Mouse (Mus musculus): Measurements from ENCODE around the gene Ncoa7.
"Not testable (repeated sequence)": the region's sequence is repeated elsewhere in the genome, so short reads cannot be mapped to it uniquely, and the experiment has no call there.

Ncoa7 gene

DNA sequence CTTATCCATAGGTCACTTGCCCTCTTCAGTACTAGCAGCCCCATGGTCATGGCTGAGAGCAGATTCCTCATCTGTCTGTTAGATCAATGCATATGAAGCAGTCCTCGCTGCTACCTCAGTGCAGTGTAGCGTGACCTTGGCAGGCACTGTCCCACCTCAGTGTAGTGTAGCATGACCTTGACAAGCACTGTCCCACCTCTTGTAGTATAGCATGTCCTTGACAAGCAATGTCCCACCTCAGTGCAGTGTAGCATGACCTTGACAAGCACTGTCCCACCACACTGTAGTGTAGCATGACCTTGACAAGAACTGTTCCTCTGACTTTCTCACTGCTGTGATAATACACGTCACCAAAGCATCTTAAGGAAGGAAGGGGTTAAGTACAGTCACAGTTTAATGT, 82.6 kb downstream of the Ncoa7 start:
- ChIA-PET POLR2A (interaction anchor here in 1 of 4 experiments (1.0 kb wide), 1 partner anchor 83 kb away, joined by 4 read pairs; the partner anchor contains the start of gene Ncoa7), CTCF (no interaction called here)

DNA sequence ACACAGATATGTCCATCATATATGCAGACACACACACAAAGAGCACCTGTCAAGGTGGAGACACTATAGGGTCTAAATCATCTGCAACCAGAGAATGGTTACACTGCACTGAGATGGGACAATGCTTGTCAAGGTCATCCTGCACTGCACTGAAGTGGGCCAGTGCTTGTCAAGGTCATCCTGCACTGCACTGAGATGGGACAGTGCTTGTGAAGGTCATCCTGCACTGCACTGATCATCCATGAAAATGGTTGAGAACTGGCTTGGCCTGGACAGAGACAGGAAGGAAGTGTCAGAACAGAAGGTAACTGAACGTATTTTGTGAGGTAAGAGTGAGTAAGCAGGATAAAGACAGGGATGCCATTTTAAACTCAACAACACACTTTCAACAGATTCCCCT, 83.2 kb downstream of the Ncoa7 start:
- ChIA-PET CTCF (no interaction called here), POLR2A (interaction anchor here in 1 of 4 experiments (1.0 kb wide), 1 partner anchor 83 kb away, joined by 4 read pairs; the partner anchor contains the start of gene Ncoa7)

DNA sequence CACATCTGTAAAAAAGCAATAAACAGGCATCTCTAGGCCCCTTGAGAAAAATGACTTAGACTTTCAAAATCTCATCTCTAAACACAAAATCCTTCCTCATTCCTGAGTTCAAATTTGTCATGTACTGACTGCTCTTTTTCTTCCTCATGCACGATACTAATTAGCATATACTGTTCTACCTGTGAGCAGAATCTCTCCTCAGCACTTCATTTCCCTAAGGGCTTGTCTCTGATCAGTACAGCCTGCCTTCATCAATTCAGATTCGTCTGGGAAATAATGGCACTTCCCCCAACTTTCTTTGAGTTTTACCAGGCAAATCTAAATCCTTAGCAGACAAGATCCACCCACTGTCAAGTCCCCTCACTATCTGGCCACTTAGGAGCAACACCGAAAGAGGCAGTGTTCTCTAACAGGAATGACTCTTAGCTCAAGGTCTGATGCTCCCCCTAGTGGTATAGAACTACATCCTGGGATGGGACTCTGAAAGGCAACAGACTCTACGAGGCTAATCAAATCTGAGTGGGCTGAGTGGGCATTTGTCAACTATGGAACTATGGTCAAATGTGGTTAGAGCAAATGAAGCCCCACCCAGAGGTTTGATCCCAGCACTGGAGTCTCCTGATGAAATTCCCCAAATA, 84.3 kb downstream of the Ncoa7 start:
- POLR2A ChIA-PET = interaction anchor here (0.5 to 1.2 kb wide), 6 partner anchors 29 to 103 kb away, joined by 3 read pairs; partner anchors contain the start of gene Ncoa7 (in 1 of the 4)
- CTCF ChIA-PET = interaction anchor here (0.5 to 1.1 kb wide), 13 partner anchors 11 to 781 kb away, joined by 3 to 9 read pairs (median 4); partner anchors contain the start of gene Ncoa7 (in 3 of the 4)

DNA sequence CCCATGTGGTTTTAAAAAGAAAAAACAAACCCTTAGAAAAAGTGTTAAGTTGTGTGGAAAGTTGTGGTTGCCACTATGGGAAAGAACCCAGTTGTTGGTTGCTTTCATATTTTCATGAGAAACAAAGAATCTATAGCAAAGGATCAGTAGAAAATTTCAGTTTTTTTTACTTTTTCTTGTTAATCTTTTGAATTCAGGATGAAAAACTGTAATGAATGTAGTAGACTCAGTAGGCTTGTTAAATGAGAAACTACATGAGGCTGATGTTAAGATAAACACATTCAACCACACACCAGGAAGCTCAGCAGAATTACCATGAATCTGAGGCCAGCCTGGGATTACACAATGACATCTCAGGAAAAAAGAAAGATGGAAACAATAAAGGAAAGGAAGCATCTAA, 87.0 kb downstream of the Ncoa7 start:
- CTCF ChIA-PET = no interaction called here

DNA sequence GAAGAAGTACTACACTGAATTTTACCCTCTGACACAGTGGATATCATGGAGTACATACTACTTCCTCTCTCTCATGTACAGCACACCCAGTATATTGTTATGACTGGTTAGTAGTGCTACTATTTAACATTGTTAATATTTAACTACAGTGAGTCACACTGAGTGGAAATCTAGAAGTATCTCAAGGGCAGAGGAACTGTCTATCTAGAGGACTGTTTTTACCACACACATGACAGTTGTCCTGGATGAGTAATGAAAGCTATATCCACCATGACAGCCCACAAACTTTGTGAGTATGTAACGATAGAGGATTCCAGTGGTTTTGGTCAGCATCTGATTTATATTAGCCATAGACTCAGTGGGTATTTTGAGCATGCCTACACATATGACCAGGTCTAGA, 90.6 kb downstream of the Ncoa7 start:
- POLR2A ChIA-PET = no interaction called here

More for the DNA sequence above, 87.0 kb downstream of the Ncoa7 start:
- POLR2A ChIA-PET = no interaction called here

DNA sequence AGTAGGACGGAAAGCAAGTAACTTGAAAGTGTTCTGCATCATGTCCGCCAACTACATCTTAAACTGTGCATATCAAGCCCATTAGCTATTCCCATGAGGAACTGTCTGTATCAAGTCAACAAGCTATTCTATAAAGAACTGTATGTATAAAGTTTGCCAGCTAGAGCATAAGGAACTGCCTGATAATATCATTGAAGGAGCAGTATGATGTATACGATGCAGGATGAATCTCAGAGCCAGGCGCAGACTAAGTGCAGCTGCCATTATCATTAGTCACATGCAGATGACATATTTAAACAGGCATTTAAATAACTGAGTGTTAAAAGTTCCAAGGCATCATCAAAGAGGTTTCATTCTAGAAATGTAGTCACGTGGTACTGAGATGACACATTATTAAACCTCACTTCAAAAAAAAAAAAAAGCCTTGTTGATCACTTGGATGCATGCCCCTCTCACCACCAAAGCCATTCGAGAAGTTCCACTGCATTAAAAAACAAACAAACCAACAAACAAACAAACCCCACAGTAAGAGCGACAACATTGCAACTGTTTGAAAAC, 93.2 kb downstream of the Ncoa7 start:
- ChIA-PET POLR2A (no interaction called here), CTCF (no interaction called here)

More for the DNA sequence above, 90.6 kb downstream of the Ncoa7 start:
- CTCF ChIA-PET = no interaction called here

DNA sequence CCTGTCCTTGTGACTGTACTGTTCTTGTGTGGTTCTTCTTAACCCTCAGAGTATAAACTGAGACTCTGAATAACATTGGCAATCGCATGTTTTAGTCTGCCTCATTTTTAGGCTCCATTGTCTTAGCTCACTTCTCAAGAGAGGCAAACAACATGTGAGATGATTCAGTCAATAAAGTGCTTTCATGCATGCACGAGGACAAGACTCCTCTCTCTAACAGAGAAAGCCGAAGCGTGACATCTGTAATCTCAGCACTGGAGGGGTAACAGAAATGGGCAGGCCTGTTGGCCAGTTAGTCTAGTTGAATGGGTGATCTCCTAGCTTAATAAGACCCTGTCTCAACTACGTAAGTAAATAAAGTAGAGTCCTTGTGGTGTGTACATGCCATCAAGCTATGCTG, 95.1 kb downstream of the Ncoa7 start:
- POLR2A ChIA-PET = interaction anchor here in 1 of 4 experiments (0.9 kb wide), 1 partner anchor 26 kb away, joined by 3 read pairs; no protein-coding TSS in a partner anchor
- CTCF ChIA-PET = no interaction called here

DNA sequence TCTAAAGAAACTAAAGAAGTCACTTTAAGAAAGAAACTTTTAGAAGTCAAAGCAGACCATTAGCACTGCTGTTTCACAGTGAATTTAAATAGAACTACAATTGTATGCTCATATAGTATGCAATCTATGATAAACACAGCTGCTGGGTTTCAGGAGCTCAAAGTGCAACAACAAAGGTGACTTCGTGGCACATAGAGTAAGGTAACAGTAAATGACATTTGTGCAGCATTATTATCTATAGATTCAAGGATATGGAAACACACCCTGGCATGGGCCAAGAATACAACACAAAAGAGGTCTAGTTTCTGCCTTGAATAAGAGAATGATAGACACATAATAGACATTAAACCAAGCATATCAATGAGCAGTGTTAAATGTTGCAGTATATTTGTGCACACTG, 100.5 kb downstream of the Ncoa7 start:
- POLR2A ChIA-PET = no interaction called here
- CTCF ChIA-PET = interaction anchor here in 2 of 4 experiments (0.7 kb wide), 2 partner anchors 11 to 22 kb away, joined by 3 read pairs; no protein-coding TSS in a partner anchor

DNA sequence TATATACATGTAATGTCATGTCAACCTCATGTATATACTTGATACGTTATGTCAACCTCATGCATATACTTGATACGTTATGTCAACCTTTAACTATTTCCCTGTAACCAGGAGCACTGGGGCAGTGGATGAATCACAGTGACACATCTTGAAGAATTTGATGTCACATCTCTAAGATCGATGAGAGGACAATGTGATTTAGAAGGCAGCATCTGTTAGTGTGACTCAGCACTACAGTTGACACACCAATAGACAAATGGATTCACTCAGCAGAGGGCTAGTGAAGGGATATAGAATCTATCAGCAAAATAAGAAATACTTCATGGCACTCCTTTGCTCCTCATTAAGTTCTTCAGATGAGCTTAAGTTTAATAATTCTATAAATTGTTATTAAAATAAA, 116.3 kb downstream of the Ncoa7 start:
- ChIA-PET CTCF (no interaction called here), POLR2A (interaction anchor here in 1 of 4 experiments (0.6 kb wide), 1 partner anchor 17 kb away, joined by 3 read pairs; no protein-coding TSS in a partner anchor)

DNA sequence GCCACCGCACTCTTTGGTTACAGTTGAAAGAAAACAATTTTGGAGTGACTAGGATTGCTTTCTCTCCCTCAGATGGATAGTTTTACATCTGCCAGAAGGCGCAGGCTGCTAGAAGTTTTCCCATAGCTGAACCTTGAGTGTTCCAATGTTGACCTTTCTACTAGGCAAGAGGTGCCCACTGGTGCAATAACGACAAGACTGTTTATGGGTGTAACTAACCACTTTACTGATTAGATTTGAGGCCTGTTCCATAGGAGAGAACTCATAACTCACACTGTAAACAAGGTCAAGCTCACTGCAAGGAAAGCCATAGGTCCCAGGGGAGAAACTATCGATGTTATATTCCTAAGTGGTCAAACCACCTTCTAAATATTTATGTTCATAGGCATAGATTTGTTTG, 119.7 kb downstream of the Ncoa7 start:
- POLR2A ChIA-PET = no interaction called here
- CTCF ChIA-PET = no interaction called here

DNA sequence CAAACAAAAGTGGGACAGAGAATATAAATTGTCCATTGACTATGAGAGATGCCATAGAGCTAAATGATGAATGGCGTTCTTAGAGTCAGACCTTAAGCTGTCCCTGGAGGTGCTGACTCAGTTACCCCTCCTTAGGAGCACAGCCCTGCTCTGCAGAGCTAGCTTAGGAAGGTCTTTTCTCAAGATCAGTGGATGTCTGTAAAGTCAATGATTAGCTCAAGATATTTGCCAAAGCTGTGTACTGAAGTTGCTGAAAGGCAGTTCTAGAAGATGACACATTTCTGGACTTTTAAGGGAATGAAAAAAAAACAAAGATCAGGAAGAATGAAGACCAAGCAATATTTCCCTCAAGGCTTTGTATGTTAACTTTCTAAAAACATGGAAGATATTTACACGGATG, 123.4 kb downstream of the Ncoa7 start:
- POLR2A ChIA-PET = interaction anchor here in 1 of 4 experiments (0.6 kb wide), 1 partner anchor 78 kb away, joined by 3 read pairs; no protein-coding TSS in a partner anchor
- CTCF ChIA-PET = interaction anchor here in 1 of 4 experiments (0.6 kb wide), 1 partner anchor 122 kb away, joined by 3 read pairs; no protein-coding TSS in a partner anchor

DNA sequence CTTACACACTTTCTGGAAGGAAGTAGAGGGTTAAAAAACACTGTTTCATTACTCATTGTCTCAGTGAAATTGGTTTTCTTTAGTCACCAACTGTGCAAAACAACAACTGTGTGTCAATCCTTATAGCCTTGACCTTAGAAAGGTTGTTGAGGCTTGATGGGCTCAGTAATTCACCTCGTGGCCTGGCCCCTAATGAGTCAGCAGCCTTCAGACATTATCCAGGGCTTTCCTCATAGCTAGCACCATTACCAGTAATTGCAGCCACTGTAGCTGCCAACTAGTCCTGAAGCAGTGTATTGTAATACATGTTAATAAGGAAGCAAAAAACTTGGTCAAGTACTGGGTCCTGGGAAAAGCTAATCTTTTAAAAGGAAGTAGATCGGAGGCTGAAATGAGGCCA, 125.1 kb downstream of the Ncoa7 start:
- POLR2A ChIA-PET = no interaction called here
- CTCF ChIA-PET = no interaction called here

DNA sequence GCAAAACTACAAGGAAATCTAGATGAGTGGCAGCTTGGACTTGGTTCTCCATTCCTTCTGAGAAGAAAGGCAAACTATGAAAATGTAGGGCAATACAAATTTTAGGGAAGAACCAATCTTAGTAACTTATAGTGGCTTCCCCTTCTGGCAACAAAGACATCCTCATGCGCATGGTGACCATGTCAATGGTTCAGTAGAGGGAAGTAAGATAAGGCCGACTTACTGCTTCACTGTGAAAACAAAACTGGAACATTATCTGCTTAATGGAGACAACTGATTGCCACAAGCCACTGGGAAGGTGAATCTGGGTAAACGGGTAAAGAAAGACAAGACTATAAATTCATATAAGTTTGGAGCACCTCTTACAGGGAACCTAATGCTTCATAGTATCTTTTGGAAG, 128.3 kb downstream of the Ncoa7 start:
- POLR2A ChIA-PET = interaction anchor here in 1 of 4 experiments (1.4 kb wide), 1 partner anchor 25 kb away, joined by 3 read pairs; no protein-coding TSS in a partner anchor
- CTCF ChIA-PET = no interaction called here

DNA sequence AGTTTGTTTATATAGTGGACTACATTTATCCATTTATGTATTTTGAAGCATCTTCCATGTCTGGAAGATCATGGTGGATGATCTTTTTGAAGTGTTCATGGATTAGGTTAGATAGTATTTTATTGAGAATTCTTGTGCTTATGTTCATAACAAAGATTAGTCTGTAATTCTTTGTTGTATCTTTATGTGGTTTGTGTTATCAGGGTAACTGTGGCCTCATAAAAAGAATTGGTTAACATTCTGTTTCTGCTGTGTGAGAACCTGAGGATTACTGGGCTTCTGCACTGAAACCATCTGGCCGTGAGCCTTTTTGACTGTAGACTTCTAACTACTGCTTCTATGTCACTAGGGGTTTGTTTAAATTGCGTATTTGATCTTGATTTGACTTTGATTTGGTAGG, 136.5 kb downstream of the Ncoa7 start:
- ChIA-PET CTCF (no interaction called here), POLR2A (interaction anchor here in 1 of 4 experiments (1.6 kb wide), 1 partner anchor 39 kb away, joined by 3 read pairs; no protein-coding TSS in a partner anchor)

DNA sequence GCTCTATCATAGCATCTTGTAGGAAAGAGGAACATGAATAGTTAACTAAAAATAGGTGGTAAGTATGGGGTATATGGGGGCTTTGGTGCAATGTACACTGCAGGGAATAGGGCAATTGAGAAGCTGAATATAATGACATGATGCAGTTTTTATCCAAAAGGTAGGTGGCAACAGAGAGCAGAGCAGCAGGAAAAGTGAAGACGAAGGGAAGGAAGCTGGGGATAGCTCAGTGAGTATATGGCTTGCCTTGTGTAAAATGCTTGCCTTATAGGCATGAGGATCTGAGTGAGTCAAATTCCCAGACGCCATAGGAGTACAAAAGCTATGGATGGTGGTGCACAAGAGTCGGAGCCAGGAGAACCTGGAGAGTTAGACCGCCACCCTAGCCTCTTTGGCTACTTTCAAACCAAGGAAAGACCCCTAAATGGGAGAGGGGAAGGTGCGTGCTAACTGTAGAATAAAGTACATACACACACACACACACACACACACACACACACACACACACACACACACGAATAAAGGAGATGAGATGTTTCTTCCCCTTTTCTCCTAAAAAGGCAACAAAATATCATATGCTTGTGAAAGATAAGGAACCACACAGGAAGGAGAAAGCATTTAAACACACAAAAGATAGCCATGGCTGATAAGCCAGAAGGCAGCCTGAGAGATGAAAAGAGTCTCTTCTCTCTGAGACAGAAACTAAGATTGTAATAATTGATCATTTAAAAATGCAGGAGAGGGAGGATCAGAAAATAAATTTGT, 142.4 kb downstream of the Ncoa7 start:
- ChIA-PET CTCF (interaction anchor here in 1 of 4 experiments (1.1 kb wide), 1 partner anchor 69 kb away, joined by 3 read pairs; no protein-coding TSS in a partner anchor), POLR2A (interaction anchor here in 1 of 4 experiments (0.9 kb wide), 1 partner anchor 12 kb away, joined by 3 read pairs; no protein-coding TSS in a partner anchor)

DNA sequence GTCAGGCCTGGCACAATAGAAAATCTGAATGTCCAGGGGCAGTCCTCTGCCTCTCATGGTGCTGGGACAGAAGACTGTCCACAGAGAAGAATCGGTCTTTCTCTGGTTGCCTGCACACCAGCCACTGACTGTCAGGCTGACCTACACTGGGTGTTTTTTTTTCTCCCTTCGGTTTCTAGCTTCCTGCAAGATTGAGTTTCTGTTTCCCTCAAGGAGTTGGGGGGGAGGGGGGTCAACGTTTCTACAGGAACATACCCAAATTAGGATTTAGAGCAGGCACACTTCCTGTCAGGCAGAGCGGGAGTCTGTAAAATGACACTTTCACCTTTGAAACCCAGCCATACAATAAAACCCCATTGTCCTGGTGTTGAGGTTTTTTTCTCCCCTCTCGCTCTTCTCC, 147.5 kb downstream of the Ncoa7 start:
- ChIA-PET CTCF (interaction anchor here in 1 of 4 experiments (1.6 kb wide), 1 partner anchor 63 kb away, joined by 4 read pairs; no protein-coding TSS in a partner anchor), POLR2A (interaction anchor here in 3 of 4 experiments (0.6 to 1.0 kb wide), 5 partner anchors 9 to 268 kb away, joined by 3 to 7 read pairs (median 4); no protein-coding TSS in a partner anchor)

DNA sequence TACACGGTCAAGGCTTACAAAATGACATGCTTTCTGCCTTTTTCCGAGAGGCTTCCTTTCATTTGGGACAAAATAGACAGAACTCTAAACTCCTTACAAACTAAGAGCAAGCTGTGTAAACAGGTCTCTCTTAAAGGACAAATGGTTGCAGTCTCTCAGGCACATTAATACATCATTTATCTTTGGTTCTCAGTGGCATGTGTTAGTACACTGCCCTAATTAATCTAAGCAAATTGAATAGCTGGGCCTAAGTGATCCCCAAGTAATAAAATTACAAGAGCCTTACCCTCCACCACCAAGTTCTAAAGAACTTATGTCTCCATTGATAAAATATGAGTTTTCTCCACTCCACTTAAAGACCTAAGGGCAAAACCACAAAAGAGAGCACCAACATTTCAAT, 155.4 kb downstream of the Ncoa7 start:
- CTCF ChIA-PET = no interaction called here
- POLR2A ChIA-PET = no interaction called here

DNA sequence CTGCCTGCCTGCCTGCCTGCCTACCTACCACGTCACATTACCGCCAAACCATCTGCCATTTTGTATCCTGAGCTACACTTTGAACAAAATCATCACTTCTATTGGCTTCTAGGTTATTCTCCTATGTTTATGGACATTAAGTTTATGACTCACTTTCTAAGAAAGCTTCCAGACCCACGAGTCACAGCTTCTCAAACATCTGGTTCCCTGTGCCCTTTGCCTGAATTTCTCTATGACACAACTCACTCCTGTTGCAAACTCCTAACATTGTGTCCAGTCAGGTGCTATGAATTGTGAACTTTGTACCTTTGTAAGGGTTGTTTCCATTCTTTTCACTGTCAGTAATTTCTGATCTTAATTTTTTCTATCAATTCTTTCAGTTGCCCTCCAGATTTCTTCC, 164.9 kb downstream of the Ncoa7 start:
- POLR2A ChIA-PET = interaction anchor here in 2 of 4 experiments (0.8 to 1.4 kb wide), 5 partner anchors 11 to 37 kb away, joined by 3 to 4 read pairs (median 4); no protein-coding TSS in a partner anchor

DNA sequence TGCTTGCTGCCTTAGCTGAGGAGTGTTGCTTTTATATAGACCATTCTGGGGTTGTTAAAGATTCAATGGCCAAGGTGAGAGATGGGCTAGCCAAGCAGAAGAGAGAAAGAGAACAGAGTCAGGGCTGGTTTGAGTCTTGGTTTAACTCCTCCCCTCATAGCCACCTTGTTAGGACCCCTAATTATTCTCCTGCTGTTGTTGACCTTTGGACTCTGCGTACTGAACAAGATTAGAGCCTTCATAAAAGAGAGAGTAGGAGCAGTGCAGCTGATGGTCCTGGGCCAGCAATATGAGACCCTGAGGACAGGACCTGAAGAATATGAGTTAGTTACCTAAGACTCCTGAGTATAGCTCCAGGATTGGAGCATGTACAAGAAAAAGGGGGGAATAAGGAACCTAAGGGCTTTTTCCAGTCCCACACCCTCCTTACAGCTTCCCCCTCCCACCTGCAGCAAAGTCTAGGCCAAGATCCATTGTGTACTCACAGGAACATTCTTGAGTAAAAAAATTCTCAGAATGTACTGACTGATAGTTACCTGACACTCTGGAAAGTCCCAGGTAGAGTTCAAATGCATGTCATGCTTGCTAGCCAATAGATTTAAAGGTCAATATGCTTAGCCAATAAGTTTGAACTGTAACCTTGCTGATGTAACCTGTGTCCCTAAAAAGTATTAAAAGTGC, 166.5 kb downstream of the Ncoa7 start:
- CTCF ChIA-PET, POLR2A ChIA-PET: not testable (repeated sequence)

More for the DNA sequence above, 164.9 kb downstream of the Ncoa7 start:
- CTCF ChIA-PET = no interaction called here
